Mouse (Mus musculus): ENCODE measurements around the gene Cacna1b.

The Cacna1b gene

DNA sequence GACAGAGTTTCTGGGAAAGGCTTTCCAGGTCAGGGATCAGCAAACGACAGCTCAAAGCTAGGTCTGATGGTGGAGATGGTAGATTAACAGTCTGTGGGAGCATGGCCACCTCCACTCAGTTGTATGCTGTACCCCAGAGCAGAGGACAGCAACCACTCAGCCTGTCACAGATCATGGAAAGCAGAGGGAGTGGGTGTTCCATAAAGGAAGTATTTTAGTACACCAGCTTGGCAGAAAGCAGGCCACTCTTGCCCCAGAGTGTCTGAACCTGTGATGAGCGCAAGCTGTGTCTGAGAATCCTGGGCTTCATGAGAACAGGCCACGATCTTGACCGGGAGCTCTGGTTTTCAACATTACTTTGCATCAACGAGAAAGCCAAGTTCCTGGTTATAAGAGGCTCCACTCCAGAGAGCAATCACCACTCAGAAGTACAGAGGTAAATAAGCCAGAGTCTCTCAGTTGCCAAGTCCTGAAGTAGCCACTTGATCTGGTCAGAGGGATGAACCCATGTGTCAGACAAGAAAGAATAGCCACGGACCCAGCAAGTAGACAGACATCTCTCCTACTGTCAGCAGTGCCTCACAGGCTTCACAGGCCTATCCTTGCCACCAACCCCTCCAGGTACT lies 103.7 kb downstream of the Cacna1b start:
- DNase-seq (ENCODE audit: low read depth in 2 of 2, low spot score in 2 of 2): no peak

GRCm38 (mm10) chr2:24648503-24648902 lies 114.4 kb downstream of the Cacna1b start:
- no peak for DNase-seq (ENCODE audit: low read depth in 2 of 2, low spot score in 2 of 2)

GRCm38 (mm10) chr2:24646452-24647146 lies 116.4 kb downstream of the Cacna1b start:
- DNase-seq (ENCODE audit: low read depth in 2 of 2, low spot score in 2 of 2): no peak

- no peak for DNase-seq (ENCODE audit: low read depth in 2 of 2, low spot score in 2 of 2)
These were observed 120.1 kb downstream of the Cacna1b start for GRCm38 (mm10) chr2:24642834-24643233.

- no peak for DNase-seq (ENCODE audit: low read depth in 2 of 2, low spot score in 2 of 2)
These were observed 124.6 kb downstream of the Cacna1b start for GRCm38 (mm10) chr2:24638102-24638954.

GRCm38 (mm10) chr2:24633645-24634044 lies 129.3 kb downstream of the Cacna1b start:
- DNase-seq (ENCODE audit: low read depth in 2 of 2, low spot score in 2 of 2): no peak

DNA sequence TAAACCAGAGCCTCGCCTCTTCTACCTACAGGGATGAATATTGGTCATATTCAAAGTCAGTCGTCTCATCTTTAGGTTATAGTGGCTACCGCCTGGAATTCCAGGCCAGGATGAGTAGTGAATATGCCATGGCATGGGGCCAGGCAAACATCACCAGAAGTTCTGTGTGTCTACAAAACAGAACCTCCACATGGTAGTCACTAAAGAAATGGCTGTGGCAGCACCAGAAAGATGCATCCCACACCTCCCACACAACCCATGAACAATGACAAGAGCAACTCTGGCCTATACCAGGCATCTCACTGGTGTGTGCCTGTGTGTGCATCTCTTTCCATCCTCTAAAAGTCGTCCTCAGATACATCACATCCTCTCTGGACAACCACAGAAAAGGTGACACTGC lies 145.8 kb downstream of the Cacna1b start:
- DNase-seq (ENCODE audit: low read depth in 2 of 2, low spot score in 2 of 2): no peak

- no peak for DNase-seq (ENCODE audit: low read depth in 2 of 2, low spot score in 2 of 2)
These were observed 153.2 kb downstream of the Cacna1b start for GRCm38 (mm10) chr2:24609789-24610188.

GRCm38 (mm10) chr2:24608765-24609138 lies 154.2 kb downstream of the Cacna1b start:
- no peak for DNase-seq (ENCODE audit: low read depth in 2 of 2, low spot score in 2 of 2)

GRCm38 (mm10) chr2:24607905-24608764 lies 154.8 kb downstream of the Cacna1b start:
- DNase-seq (ENCODE audit: low read depth in 2 of 2, low spot score in 2 of 2): no peak

DNA sequence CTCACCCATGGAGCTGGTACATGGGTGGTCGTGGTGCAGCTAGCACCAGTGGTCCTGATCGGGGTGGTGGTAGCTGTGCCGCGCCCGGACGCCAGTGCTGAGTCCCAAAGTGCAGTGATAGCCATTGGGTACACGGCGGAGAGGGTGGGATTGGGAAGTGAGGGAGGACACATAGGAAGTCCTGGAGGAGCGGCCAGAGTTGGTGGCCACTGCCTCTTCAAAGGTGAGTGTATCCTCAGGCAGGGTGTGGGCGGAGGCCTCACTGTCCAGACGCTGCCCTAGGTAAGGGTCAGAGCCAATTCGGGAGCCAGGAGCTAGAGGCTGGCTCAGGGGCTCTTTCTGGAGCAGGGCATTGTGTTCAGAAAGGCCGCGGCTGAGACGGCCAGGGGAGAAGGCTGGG lies 156.4 kb downstream of the Cacna1b start:
- DNase-seq (ENCODE audit: low read depth in 2 of 2, low spot score in 2 of 2): no peak

GRCm38 (mm10) chr2:24605096-24605495 lies 157.9 kb downstream of the Cacna1b start:
- DNase-seq (ENCODE audit: low read depth in 2 of 2, low spot score in 2 of 2): no peak

- no peak for DNase-seq (ENCODE audit: low read depth in 2 of 2, low spot score in 2 of 2)
These were observed 173.5 kb downstream of the Cacna1b start for GRCm38 (mm10) chr2:24589426-24589825.

- DNase-seq (ENCODE audit: low read depth in 2 of 2, low spot score in 2 of 2): no peak
These were observed 175.0 kb downstream of the Cacna1b start for GRCm38 (mm10) chr2:24587999-24588398.

DNA sequence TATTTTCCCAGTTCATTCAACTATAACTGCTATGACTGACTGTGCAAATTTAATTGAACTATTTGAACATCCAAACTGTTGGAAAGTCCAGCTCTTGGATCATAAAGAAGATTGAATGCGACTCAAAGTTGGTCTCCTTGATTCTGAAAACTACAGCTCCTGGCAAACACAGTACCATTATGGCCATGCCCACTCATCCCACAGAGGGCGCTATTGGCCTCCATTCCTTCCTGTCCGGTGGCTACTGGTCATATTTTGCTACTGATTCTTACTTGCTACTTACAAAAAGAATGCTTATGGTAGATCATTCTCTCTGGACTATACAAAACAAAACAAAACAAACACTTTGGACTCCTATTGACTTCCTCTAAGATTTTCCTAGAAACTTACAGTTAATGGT lies 188.3 kb downstream of the Cacna1b start:
- DNase-seq (ENCODE audit: low read depth in 2 of 2, low spot score in 2 of 2): peak; percentile 3 to 46

- DNase-seq (ENCODE audit: low read depth in 2 of 2, low spot score in 2 of 2): no peak
These were observed 192.0 kb downstream of the Cacna1b start for GRCm38 (mm10) chr2:24570917-24571316.

- DNase-seq (ENCODE audit: low read depth in 2 of 2, low spot score in 2 of 2): peak in 1 of 2 experiments; percentile 9
These were observed 194.4 kb downstream of the Cacna1b start for GRCm38 (mm10) chr2:24568555-24568954.

DNA sequence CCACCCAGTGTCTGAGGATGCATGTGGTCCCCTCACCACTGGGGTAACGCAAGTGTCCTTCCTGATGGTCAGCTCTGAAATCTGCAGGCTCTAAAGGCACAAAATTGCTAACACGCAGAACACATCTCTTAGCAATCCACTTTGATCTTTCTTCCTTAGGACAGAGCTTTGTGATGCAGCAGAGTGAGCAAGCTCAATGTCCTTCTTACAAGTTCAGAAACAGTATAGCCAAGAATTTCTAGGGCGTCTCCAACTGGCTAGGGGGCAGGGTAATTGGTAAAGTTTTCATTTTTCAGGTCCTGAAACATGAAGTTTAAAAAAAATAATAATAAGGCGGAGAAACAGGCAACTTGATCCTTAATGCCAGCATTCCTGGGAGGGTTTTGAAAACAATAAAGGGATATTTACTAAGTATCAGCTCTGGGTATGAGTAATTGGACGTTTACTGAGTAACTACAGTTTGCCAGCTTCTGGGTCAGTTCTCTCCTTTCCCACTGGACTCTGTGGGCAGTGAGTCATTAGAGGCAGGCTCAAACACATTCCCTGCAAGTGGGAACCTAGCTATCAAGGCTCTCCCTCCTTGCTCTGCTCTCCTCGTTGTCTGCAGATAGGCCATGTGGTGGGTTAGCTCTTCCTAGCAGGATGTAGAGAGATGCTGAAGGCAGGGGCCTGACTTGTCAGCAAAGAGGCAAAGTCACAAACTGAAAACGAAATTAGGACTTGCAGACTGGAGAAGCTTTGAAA lies 200.2 kb downstream of the Cacna1b start:
- DNase-seq (ENCODE audit: low read depth in 2 of 2, low spot score in 2 of 2): no peak

DNA sequence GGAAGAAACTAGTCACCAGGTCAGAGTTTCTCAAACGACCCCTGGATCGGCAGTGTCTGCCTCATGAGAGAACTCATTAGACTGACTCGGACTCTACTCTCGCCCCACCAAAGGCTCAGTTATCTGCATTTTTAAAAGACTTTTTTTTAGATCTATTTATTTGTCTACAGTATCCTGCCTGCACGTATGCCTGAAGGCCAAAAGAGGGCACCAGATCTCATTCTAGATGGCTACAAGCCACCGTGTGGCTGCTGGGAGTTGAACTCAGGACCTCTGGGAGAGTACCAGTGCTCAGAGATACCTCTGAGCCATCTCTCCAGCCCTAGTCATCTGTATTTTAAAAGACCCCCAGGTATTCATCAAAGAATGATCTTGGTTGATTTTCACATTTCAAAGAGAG lies 201.0 kb downstream of the Cacna1b start:
- DNase-seq (ENCODE audit: low read depth in 2 of 2, low spot score in 2 of 2): no peak

DNA sequence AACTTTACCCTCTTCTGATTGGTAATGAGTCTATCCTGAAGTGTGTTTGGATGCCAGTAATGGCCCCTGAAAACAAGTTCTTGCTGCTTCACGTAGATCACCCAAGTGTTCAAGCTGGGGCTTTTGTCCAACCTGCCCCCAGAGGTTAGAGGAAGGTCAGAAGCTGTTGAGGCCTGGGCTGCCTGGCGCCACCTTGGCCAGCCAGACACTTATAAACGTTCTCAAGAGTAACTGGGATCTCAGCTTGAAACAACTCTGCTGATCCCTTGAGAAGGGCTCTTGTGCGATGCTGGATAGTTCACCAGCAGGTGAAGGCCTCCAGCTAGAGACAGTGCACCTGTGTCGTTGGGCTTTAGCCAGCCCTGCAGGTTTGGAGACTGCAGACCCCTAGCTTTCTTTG lies 202.8 kb downstream of the Cacna1b start:
- no peak for DNase-seq (ENCODE audit: low read depth in 2 of 2, low spot score in 2 of 2)

Measured in CD8-positive naive resting alpha-beta T cell, adult 2 months (primary cell).